Mouse (Mus musculus) G1E-ER4 (cell line): ENCODE data around the gene Camsap2. TPM values are rescaled to one million over a fixed set of nuclear protein-coding genes. Genes with fewer than 3 reads are reported as not detected.

Source experiments
- GATA1 ChIP-seq: IDR thresholded peaks from one replicate; pipeline ENCODE4 v1.8.0; 2012; ENCODE audit warnings: low read length, inconsistent platforms
- polyA plus RNA-seq: library from polyadenylated mRNA; stranded (reverse); fragments of >175 nt; gene quantifications from 2 replicates; pipeline ENCODE4 v1.2.3, GENCODE M21; 2012

The Camsap2 gene
- polyA plus RNA-seq, result 23.6 and 25.9 TPM in 2 replicates

- TF ChIP-seq GATA1, result no peak
Observed at GRCm38 (mm10) chr1:136345454-136346372, at the start of gene Camsap2. Gene Camsap2 (minus strand): TSS chr1:136346104.

- no peak for TF ChIP-seq GATA1
Observed at GRCm38 (mm10) chr1:136395073-136395472, 49.2 kb upstream of the Camsap2 start.

GRCm38 (mm10) chr1:136394506-136394905 lies 48.6 kb upstream of the Camsap2 start:
- no peak for TF ChIP-seq GATA1

GRCm38 (mm10) chr1:136386914-136387313 lies 41.0 kb upstream of the Camsap2 start:
- no peak for TF ChIP-seq GATA1

- TF ChIP-seq GATA1, result no peak
Observed at GRCm38 (mm10) chr1:136381583-136381982, 35.7 kb upstream of the Camsap2 start.

GRCm38 (mm10) chr1:136381169-136381568 lies 35.3 kb upstream of the Camsap2 start:
- TF ChIP-seq GATA1, result no peak

- TF ChIP-seq GATA1, result no peak
Observed at GRCm38 (mm10) chr1:136380606-136381005, 34.7 kb upstream of the Camsap2 start.

- TF ChIP-seq GATA1, result no peak
Observed at GRCm38 (mm10) chr1:136380161-136380560, 34.3 kb upstream of the Camsap2 start.

- no peak for TF ChIP-seq GATA1
Observed at GRCm38 (mm10) chr1:136379261-136379660, 33.4 kb upstream of the Camsap2 start.

- no peak for TF ChIP-seq GATA1
Observed at GRCm38 (mm10) chr1:136365986-136366385, 20.1 kb upstream of the Camsap2 start.

GRCm38 (mm10) chr1:136364711-136365110 lies 18.8 kb upstream of the Camsap2 start:
- no peak for TF ChIP-seq GATA1

- no peak for TF ChIP-seq GATA1
Observed at GRCm38 (mm10) chr1:136363035-136363434, 17.1 kb upstream of the Camsap2 start.

GRCm38 (mm10) chr1:136362567-136362966 lies 16.7 kb upstream of the Camsap2 start:
- TF ChIP-seq GATA1, result no peak

- TF ChIP-seq GATA1, result no peak
Observed at GRCm38 (mm10) chr1:136361373-136361772, 15.5 kb upstream of the Camsap2 start.

- no peak for TF ChIP-seq GATA1
Observed at GRCm38 (mm10) chr1:136360909-136361308, 15.0 kb upstream of the Camsap2 start.

GRCm38 (mm10) chr1:136358841-136359360 lies 13.0 kb upstream of the Camsap2 start:
- TF ChIP-seq GATA1, result no peak

GRCm38 (mm10) chr1:136355651-136356050 lies 9.7 kb upstream of the Camsap2 start:
- TF ChIP-seq GATA1, result no peak
